Mouse (Mus musculus): Measurements from ENCODE around the gene Itsn1. TPM values are rescaled to one million over a fixed set of nuclear protein-coding genes. Genes with fewer than 3 reads are reported as not detected.

The Itsn1 gene
- polyA plus RNA-seq (2015; fragmentation: Nextera tagmentation; extraction: Ambion mirVana): 34.9 and 36.4 TPM in 2 replicates

DNA sequence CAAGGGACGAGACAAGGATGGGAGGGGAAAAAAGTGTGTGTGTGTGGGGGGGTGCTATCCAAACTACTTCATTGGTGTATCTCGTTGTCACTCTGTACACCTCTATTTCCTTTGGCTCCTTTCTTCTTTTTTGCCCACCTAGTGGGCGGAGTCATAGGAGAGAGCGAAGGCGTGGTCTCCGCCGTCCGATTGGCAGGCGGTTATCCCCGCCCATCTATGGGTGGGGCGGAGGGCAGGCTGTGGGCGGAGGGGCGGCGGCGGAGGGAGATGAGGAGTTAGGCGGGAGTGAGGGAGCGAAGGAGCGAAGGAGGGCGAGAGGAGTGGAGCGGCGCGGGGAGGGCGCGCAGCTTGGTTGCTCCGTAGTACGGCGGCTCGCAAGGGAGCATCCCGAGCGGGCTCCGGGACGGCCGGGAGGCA is at the start of gene Itsn1:
TSS of gene Itsn1 (plus strand) at position 216 of the 417 bp plus-strand sequence.

DNA sequence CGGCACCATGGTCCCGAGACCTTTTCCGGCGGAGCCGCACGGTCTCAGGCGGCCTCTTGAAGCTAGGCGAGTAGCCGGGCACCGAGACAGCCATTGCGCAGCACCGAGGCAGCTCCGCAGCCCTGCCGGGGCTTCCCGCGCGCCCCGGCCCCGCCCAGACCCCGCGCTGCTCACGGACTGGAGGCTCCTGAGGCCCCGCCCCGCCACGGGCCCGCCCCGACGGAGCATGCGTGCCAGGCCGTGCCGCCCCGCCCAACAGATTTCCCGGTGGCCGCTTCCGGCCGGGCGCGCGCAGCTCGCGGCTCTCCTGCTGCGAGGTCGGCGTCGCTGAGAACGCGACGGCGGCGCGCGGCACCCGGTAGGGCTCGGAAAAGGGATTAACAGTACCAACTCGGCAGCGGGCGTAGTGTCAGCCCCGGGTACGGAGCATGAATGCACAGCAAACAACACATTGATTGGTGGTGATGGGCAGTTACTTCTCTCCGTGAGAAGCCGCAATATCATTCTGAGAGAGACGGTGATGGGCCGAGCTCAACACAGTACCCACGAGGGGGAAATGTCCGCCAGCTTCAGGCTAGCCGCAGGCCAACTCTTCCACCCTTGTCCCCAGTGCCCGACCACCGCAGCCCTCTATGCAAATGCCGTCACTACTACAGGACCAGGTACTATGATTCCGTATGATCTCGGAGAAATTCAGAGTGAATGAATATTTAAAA is 40.3 kb upstream of the Itsn1 start, which contains the start of gene Donson:
TSS of gene Donson (minus strand) at position 152 of the 716 bp plus-strand sequence.

DNA sequence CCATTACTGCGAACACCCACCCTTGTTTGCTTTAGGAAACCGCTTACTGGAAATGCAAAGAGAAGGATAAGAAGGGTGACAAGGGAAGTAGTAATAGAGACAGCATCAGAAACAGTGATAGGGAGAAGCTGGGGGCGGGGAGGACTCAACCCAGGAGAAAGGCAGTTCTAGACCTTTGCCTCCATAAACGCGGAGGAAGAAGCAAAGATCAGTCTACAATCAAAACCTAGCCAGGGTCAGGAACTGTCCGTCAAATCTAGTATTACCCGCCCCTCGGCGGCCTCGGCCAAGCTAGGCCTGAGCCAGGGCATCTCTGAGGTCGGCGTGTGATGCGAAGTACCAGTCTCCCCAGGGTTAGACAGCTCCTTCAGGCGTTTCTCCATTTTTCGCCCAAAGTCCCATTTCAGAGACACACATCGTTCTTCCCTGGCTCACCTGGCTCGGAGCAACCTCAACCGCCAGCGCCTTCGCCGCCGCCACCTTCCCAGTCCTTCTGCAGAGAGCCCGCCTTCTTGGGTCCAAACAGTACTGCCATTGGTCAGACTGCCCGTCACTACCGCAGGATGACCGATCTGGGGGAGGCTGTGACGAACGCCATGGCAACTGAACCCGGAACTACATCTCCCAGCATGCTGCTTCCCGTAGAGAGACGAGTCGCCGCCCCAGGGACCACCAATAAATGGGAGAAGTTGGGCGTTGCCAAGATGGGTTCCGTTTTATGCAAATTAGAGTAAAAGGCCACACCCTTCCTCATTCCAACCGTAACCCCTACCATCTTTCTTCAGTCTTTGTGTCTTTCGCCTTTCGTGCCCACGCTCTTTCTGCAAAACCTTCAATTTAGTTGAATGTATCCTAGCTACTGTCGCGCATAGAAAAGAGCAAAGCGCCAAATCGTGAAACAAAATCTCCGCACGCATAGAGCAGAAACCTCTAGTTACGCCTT is 687 bp upstream of the Itsn1 start, which contains the start of gene Cryzl1:
TSS of gene Cryzl1 (minus strand) at position 853 of the 943 bp plus-strand sequence.

Small RNAs within 50 kb of the gene (microRNA-seq; reads per million reads assigned to microRNA genes)
- gene Gm27773: not detected

Other genes with a start within 250 kb of the Itsn1 start
- gene Ifnar1, start 244.0 kb upstream of the Itsn1 start, polyA plus RNA-seq (2015; fragmentation: Nextera tagmentation; extraction: Ambion mirVana): 31.3 and 33.7 TPM in 2 replicates
- 134 and 141 TPM in 2 replicates for gene Ifngr2, start 182.2 kb upstream of the Itsn1 start, polyA plus RNA-seq (2015; fragmentation: Nextera tagmentation; extraction: Ambion mirVana)
- 115 and 122 TPM in 2 replicates for gene Tmem50b, start 131.5 kb upstream of the Itsn1 start, polyA plus RNA-seq (2015; fragmentation: Nextera tagmentation; extraction: Ambion mirVana)
- gene Dnajc28, start 110.3 kb upstream of the Itsn1 start, polyA plus RNA-seq (2015; fragmentation: Nextera tagmentation; extraction: Ambion mirVana): 4.6 and 5.2 TPM in 2 replicates
- 45.5 and 47.5 TPM in 2 replicates for gene Gart, start 82.3 kb upstream of the Itsn1 start, polyA plus RNA-seq (2015; fragmentation: Nextera tagmentation; extraction: Ambion mirVana)
- 89.1 and 95.7 TPM in 2 replicates for gene Son, start 81.8 kb upstream of the Itsn1 start, polyA plus RNA-seq (2015; fragmentation: Nextera tagmentation; extraction: Ambion mirVana)
- 19.2 and 20.8 TPM in 2 replicates for gene Donson, start 40.5 kb upstream of the Itsn1 start, polyA plus RNA-seq (2015; fragmentation: Nextera tagmentation; extraction: Ambion mirVana)
- 96.0 and 99.4 TPM in 2 replicates for gene Cryzl1, start 306 bp upstream of the Itsn1 start, polyA plus RNA-seq (2015; fragmentation: Nextera tagmentation; extraction: Ambion mirVana)